Mouse (Mus musculus) gastrocnemius, postnatal 4 days (tissue): ENCODE data around the gene Tfip11. TPM values are rescaled to one million over a fixed set of nuclear protein-coding genes. Genes with fewer than 3 reads are reported as not detected.

Source experiments
- DNase-seq, 2 experiments: peaks; one replicate each; pipeline ENCODE4 v3.0.0; 2021 to 2022; ENCODE audit warnings: low spot score in 2 of 2, mixed read lengths in 2 of 2
- long read RNA-seq, 2 experiments: library from polyadenylated mRNA; stranded (forward); transcript quantifications; one replicate each; pipeline ENCODE4 v2.0.0; 2021
- total RNA-seq, 2 experiments: library from RNA; stranded (reverse); gene quantifications; 2 replicates each; pipeline ENCODE4 v1.2.3; 2021

Gene Tfip11
- 10 to 100 TPM; 20.4 to 21.0 TPM for total RNA-seq
- long read RNA-seq, experiment 1, transcript Tfip11-201 (14 exons, 3,560 nt): major isoform, 9 of 20 reads
- long read RNA-seq, experiment 1, partial matches to known transcripts: 7 of 20 reads
- long read RNA-seq, experiment 1, other reads (novel, unspliced or antisense): 4 of 20 reads
- long read RNA-seq, experiment 2, transcript Tfip11-201 (14 exons, 3,560 nt): major isoform, 22 of 30 reads
- long read RNA-seq, experiment 2, partial matches to known transcripts: 7 of 30 reads
- long read RNA-seq, experiment 2, other reads (novel, unspliced or antisense): 1 of 30 reads

DNA sequence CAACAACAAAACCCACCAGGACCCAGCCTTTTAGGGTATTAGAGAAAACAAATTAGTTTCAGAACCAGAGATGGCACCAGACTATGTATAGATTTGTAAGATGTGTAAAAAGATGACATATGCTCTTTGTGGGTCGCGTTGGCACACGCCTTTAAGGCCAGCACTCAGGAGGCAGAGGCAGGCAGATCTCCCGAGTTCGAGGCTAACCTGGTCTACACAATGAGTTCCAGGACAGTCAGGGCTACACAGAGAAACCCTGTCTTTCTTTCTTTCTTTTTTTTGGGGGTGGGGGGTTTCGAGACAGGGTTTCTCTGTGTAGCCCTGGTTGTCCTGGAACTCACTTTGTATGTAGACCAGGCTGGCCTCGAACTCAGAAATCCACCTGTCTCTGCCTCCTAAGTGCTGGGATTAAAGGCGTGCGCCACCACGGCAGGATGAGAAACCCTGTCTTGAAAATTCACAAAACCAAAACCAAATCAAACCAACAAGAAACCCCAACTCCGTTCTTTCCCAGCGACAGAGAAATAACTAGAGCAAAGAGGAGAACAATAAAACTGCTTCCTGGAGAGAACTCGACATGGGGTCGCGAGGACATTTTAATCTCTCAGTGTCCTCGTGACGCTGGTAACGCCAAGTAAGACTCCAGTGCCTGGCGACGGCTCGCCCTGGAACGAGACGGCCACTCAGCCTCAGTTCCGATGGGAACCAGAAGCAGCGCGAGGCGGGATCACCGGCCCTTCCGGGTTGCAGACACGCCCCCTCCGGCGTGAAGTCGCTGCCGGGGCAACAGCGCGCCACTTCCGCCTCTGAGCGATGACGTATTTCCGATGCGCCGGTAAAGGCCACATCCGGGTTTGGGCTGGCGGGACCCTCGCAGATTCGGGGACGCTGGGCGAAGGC, at the start of gene Tfip11:
TSS of gene Tfip11 (plus strand) at position 813 of the 900 bp plus-strand sequence.
- peak; percentile 93 to 96 for DNase-seq

DNA sequence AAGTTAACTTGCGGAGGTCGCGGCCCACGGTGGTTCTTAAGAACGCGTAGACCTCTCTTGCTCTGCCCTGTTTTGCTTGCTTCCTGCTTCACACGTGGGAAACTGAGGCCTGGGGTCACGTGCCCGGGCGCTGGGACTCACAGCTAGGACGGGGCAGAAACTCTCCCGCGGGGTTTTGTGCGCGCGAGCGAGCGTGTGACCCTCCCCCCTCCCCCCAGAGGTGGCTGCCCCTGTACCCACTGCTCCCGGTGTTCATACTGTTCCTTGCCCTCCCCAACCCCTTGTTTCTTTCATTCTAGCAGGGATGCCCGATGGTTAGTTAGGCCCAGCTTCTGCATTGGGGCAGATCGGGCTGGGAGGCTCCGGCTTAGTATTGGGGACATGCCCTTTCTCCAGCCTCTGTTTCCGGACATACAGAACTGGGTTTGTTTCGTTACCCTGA, 49.2 kb upstream of the Tfip11 start:
- DNase-seq: no peak

DNA sequence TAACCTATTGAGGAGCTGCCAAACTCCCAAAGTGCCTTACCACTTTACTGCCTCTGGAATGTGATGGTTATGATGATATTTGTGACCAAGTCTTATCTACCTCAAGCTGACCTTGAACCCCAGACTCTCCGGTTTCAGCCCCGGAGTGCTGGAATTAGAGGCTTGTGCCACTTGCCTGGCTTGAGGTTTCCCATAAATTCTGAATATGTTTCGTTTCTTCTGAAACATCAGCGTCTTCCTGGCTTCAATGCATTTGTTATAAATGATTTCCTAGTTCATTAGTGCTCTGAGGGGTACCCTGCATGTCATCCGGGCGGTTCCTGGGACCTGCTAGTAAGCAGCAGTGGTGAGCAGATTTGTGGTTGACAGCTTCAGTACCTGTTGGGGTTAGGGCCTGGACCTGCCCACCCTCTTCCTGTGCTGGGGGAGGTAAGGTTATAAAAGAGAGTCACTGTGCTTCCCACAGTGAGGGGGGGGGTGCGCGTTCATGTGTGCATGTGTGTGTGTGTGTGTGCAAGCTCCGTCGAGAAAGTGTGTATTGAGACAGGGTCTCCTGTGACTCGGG, 48.2 kb upstream of the Tfip11 start:
- no peak for DNase-seq

DNA sequence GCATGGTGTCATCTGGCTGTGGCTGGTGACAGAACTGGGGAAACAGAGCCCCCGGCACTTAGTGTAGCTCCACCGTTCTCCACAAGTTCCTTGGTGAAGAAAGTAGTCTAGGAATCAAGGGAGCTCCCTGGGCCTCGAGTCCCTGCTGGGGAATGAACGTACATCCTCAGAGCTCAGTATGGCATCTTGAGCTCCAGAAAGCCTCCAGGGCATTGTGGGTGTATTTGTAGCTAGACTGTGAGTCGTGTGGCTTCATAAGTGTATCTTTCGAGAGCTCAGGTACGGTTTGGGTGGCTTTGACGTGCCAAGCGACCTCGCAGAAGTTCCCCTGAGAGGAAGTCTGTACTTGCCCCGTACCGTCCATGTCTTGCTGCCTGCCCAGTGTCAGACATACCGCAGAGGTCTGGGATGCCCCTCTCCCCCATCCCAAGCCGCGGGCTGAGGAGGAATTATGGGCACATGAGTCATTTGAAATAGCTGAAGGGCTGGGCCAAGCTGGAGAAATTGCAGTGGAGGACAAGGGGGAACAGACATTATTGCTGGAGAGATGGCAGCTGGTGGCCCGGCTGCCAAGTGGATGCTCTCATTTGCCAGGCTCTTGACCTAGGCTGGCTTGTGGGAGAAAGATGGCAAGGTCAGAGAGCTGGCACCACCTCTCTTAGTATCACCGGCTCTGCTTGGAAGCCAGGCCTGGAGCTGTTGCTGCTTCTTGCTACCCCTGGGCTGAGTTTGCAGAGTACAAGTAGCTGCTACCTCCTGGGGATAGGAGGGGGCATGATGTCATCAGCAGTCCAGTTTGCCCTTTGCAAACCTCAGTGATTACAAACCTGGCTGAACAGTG, 46.8 kb upstream of the Tfip11 start:
- no peak for DNase-seq

DNA sequence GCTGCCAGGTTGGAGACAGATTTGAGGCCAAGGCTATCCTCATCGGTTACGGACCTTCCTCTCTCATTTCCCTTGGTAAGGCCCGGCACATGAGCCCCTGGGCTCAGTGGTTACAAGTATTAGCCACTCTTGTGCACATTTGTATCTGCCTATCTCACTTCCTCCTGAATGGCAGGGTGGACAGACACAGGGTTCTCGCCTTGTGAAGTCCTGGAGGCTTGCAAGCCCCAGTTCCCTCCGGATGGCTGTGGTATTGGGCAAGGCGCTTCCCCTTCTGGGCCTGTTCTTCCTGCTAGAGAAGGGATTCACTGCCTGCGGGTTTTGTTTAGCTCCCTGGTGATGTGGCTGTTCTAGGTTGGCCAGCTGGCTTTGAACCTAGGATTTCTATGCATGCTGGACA, 46.0 kb upstream of the Tfip11 start:
- no peak for DNase-seq

DNA sequence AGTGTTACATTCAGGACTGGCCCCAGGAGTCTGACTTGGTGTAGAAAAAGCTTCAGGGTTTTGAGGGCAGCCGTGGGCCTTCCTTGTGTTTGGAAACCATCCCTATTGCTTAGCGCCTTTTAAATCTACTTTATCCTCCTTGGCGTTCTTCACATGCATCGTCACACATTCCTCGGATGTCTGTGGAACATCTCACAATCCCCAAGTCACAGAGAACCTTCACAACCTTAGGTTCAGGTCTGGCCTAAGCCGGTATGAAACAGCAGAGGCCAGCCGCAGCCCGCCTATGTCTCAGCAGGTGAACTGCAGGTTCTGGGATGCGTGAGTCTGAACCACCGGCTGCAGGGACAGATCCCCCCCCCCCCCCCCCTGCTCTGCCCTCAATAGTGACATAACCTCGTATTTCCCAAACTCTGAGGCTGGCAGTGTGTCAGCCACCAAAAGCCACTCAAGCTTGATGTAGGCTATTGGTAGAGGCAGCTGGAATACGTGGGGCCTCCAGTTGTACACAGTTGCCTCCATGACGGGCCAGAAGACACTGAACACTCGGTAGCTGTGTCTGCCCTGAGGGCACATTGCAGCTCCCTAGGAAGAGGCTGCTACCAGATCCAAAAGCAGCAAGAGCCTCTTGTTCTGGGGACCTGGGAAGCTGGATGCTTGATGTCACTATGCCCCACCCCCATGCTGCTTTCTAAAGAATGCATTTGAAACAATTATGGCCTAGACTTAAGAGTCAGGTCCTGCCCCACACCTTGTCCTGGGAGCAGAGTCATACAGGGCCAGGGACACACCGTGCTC, 45.1 kb upstream of the Tfip11 start:
- no peak for DNase-seq

DNA sequence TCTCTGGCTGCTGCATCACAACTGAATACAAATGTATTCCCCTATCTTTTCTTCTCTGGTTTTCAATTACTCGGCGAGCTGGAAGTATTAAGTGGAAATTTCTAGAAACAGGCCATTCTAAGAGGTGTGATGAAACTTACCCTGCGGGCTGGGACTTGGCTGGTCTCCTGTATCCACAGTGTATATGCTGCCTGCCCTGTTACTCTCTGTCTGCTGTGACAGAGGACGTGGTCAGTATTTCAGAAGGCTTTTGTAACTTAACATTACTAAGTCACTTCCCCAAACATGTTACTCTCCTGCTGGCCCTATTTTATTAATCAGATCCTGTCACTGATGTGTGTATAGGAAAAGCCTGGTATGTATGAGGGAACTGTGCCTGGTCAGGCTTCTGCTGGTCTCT, 44.5 kb upstream of the Tfip11 start:
- no peak for DNase-seq

DNA sequence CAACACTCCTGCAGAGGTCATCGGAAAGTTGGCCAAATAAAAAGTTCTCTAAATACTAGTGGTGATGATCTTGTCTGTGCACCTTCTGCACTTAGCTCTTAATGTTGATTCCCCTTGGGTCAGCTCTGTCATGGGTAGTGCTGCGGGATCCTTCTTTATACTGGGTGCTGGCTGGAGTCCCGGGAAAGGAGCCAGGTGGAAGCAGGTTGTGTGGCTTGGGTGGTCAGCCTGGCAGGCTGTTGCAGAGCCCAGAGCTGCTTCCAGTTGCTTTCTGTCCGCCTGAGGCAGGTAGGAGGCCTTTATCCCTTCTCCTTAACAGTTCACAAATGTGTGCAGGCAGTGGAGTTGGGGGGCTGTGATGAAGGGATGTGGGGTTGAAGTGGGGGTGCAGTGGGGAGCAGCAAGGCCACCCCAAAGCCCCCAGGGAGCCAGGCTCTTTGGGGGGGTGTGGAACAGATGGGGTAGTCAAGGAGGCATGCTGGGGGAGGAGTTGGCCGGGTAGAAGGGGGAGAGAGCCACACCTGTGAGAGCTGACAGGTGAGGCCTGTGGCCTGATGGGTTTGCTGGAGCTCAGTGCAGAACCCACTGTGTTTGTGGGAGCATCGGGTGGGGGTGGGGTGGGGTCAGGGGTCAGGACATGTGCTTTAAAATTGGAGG, 43.9 kb upstream of the Tfip11 start:
- DNase-seq: no peak

DNA sequence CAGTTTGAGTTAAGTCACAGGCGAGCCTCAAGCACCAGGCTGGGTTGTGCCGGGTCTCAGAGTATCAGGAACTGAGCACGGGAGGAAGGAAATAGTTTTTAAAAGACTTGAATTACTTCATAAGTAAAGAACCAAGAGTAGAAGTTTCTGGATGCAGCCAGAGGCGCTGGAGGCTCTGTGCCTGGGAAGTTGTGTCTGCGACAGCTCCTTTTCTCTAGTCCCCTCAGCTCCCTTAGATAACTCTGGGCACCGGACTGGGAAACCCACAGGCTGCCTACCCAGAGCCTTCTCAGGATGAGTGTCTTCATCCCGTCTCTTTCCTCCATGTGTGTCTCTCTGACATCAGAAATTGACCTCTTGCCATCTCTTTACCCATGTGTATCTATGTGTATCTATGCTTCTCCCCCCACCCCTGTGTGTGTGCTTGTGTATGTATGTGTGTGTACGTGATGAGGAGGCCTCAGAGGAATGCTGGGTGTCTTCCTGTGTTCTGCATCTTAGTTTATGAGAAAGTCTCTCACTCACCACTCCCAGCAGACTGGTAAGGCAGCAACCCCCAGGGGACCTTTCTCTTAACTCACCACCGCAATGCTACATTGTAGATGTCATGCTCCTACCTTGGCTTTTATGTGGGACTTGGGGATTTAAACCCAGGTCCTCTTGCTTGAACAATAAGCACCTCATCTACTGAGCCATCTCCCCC, 43.2 kb upstream of the Tfip11 start:
- DNase-seq: no peak

DNA sequence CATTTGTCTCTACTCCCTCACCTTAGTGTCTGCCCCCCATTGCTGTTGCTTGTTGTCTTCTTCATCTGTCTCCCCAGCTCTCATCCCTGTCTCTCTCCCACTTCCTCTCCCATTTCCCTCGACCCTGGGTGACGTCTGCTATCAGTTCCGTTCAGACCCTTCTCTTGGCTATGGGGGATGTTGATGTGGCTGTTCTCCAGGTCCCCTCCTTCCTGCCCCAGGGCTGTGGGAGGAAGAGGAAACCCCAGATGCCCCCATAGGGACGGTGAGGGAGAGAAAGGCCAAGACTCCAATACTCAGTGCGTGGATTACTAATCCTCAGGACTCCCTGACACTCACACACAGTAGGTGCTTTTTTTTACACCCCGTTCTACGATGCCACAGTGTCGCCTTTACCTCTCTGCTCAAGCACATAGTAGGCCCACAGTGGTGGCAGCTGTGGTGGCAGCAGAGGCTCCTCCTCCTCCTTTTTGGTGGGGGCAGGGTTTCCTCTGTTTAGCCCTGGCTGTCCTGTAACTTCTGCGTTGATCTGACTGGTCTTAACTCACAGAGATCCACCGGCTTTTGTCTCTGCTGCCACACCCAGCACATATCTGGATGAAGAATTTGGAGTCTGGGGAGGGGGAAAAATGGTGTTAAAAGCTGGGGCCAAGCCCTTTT, 42.5 kb upstream of the Tfip11 start:
- DNase-seq: no peak

DNA sequence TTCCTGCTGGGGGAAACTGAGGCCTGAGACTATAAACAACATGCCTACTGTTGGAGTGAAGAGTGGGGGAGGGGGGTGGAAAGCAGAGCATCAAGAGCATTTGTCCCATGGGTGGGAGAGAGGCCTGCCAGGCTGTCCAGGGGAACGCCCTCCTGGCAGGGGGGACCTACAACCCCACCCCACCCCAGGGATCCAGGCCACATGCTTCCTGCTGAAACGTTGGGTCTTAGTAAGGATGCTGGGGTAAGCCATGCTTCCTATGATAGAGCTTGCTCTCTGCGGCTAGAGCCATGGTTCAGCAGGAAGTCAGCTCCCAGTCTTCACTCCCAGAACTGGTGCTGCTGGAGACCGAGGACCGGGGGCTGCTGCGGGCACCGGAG, 42.0 kb upstream of the Tfip11 start:
- DNase-seq: no peak

DNA sequence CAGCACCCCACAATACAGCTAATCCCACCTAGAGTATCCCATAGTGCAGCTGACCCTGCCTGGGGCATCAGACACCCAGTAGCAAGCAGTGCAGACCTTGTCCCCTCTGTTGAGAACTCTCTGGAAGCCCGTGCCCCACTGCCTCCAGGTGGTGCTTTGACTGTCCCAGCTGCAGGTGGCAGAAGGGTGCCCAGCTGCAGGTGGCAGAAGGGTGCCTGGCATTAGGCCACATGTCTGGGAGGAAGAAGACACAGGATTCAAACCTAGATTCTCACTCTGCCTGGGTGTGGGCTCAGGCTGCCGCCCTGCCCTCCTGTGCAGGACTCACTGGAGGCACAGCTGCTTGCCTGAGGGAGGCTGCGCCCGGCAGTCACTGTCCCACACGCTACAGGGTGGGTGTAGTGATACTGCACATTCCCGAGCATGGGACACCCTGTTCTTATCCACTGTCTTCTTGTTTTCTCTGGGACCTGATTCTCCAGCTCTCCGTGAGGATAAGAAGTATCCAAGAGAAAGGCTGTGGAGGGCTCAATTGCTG, 40.5 kb upstream of the Tfip11 start:
- no peak for DNase-seq

DNA sequence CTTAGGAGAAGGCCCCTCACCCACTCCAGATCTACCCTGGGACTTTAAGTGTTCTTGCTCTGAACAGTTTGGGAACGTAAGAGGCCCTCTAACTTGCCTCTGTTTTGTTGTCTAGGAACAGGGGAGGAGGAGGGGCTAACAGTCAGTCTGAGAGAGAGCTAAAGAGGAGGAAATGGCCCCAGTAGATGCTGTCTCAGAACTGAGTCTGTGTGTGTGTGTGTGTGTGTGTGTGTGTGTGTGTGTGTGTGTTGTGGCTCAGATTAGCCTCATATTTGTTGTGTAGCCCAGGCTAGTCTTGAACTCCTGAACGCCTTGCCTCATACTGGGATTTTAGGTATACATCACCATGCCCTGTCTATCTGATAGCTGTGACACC, 39.6 kb upstream of the Tfip11 start:
- no peak for DNase-seq

DNA sequence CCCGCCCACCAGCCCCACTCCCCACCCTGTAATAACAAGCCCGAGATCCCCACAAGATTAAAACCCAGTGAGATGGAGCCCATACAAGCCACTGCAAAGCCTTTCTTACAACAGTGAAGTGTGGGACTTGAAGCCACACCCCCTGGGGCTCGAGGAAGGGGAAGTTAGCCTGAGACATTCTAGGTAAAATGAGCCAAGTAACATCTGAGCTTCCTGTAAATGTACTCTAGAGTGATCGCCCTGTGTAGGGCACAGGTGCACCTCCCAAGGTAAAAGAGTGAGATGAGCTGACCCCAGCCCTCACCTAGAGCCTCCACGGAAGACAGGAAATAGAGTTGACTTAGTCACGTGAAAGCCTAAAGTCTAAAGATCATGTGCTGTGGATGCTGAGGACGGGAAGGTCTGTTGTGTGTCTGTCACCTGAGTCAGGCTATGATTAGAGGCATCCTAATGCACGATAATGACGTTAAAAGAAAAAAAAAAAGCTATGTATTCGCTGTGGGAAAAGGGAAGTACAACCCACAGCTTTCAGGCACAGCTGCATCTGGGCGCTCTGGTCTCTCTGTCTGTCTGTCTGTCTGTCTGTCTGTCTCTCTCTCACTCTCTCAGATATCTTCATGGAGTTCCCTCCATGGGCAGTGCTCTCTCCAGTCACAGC, 39.0 kb upstream of the Tfip11 start:
- no peak for DNase-seq

DNA sequence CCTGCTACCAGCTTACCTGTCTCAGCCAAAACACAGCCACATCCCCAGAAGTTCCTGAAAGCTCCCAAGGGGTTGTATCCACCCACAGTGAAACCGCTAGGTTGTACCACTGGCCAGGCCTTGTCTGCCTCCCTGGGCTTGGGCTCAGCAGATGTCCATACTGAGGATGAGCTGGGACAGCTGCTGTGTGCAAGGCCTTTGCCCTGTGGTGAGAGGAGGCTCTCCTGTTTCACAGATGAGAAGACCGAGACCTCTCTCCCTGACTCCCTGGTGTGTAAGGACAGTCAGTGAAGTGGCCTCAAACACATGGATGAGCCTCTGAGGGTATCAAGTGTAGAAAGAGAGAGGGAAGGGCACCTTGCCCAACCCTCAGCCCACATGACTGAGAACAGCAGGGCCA, 38.5 kb upstream of the Tfip11 start:
- no peak for DNase-seq

DNA sequence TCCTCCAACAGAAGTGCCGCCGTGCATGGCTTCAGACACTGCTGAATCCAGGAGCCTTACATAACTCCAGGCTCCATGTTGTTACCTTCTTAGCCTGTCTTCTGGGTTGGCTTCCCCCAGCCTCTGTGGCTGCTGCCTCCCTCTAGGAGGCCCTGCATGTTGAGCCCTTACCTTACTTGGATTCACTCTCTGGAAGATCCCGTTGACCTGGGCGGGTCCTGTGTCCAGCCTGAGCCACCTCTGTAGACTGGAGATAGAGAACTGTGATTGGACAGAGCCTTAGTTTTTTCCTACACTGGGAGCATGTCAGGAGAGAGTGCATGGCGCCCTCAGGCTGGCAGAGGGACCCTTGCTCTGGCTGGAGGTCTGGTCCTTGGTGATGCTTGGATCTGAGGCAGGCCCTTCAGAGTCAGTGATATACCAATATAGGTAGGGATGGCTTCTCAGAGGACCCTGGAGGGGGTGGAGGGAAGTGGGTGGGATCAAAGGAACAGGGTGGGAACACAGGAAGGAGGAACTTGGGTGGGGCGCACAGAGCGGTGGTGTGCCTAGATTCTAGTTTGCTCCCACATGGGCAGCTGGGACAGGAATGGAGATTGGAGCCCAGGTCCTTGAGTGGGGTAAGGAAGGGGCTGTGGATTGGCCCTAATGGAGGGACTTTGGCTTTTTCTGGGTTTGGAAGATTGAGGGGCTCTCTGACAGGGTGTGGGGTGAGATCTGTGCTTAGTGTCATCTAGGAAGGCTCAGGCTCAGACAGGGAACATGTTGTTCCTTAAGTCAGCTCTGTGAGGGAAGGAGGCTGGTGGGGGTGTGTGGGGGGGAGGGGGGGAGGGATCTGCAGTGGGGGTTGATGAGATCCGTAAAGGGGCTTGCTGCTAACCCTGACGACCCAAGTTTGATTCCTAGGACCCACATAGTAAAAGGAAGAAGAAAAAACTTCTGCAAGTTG, 37.7 kb upstream of the Tfip11 start:
- no peak for DNase-seq

DNA sequence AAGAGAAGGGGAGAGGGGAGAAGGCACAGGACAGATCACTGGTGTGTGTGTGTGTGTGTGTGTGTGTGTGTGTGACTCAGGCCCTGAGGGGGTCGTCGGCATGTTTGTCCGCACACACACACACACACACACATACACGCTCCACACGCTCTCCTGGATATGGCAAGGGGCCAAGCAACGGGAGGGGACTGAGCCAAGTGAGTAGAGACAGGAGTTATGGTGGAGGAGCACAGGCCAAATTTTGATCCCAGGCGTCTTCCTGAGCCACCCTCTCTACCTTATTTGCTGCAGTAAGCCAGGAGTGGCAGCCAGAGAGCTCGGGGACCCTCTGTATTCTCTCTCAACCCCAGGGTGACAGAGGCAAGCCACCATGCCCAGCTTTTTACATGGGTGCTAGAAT, 36.9 kb upstream of the Tfip11 start:
- no peak for DNase-seq
